Mouse (Mus musculus) spleen, adult 2 months (tissue): Measurements from ENCODE around the gene Tapt1.

Source experiments
- CTCF ChIP-seq: fragments of 200-500 bp; IDR thresholded peaks from 2 replicates; pipeline ENCODE4 v1.5.1; 2011; ENCODE audit warnings: mild to moderate bottlenecking, inconsistent platforms; ENCODE audit not compliant: insufficient read depth, insufficient read length, insufficient replicate concordance; ENCODE audit errors: extremely low read depth
- POLR2A ChIP-seq: fragments of 200-500 bp; IDR thresholded peaks from 2 replicates; pipeline ENCODE4 v1.6.1; 2011; ENCODE audit warnings: low read depth, low read length, inconsistent platforms

DNA sequence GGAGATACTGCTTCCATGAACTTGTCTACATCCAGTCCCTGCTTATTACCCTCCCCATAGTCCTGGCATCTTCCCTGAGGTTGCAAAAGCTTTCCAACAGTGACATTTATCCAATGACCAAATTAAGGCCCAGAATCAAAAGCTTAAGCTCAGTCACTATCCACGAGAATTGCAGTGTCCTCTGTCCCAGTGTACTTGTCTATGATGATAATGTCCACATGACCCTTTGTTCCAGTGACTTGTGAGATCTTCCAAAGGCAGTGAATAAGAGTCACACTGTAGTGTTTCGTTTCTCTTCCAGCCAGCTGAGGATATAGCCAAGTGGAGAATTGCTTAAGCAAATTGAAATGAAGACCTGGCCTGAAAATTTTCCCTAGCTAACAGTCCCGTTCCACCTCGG lies 16.4 kb upstream of the Tapt1 start:
- TF ChIP-seq POLR2A: no peak
- no peak for TF ChIP-seq CTCF
